Mouse (Mus musculus): Measurements from ENCODE around the gene Ugt1a7c.
"Not testable (repeated sequence)": the region's sequence is repeated elsewhere in the genome, so short reads cannot be mapped to it uniquely, and the experiment has no call there.

DNA sequence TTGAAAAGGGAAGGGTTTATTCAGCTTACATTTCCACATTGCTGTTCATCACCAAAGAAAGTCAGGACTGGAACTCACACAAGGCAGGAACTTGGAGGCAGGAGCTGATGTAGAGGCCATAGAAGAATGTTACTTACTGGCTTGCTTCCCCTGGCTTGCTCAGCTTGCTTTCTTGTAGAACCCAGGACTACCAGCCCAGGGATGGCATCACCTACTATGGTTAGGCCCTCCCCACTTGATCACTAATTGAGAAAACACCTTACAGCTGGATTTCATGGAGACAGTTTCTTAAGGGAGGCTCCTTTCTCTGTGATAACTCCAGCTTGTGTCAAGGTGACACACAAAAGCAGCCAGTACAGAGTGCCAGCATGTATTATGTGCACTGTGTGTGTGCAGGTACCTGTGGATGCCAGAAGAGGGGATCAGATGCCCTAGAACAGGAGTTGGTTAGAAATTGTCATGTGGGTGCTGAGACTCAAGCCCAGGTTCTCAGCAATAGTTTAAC, 128.2 kb downstream of the Ugt1a7c start:
- TF ChIP-seq USF1 (IDR thresholded peaks at IDR 0.05; ENCODE audit: low read depth, low read length); ZNF384 (IDR thresholded peaks at IDR 0.05; ENCODE audit: low read depth, low read length); PAX5 (IDR thresholded peaks at IDR 0.05; ENCODE audit: low read length); ELF1 (IDR thresholded peaks at IDR 0.05; ENCODE audit: low read depth, low read length): not testable (repeated sequence)

Data from CH12.LX (cell line).